Mouse (Mus musculus): Measurements from ENCODE around the gene Hsdl1.

GRCm38 (mm10) chr8:119545180-119545579, 29.8 kb downstream of the Hsdl1 start:
- TF ChIP-seq CTCF (IDR thresholded peaks at IDR 0.05; ENCODE audit: extremely low read depth, insufficient read depth, insufficient read length, insufficient replicate concordance) = no peak
- TF ChIP-seq POLR2A (IDR thresholded peaks at IDR 0.05; ENCODE audit: low read depth, low read length) = no peak
